Mouse (Mus musculus): ENCODE results near the gene Dmrtc1b. TPM values are rescaled to one million over a fixed set of nuclear protein-coding genes. Genes with fewer than 3 reads are reported as not detected.

Gene Dmrtc1b
- polyA plus RNA-seq, 1 experiment from 2014 or later, result not detected

Other genes with a start within 250 kb of the Dmrtc1b start
- gene Hdac8, start 202.5 kb upstream of the Dmrtc1b start, polyA plus RNA-seq (2015; fragmentation: Nextera tagmentation; extraction: Ambion mirVana), result 12.1 and 12.3 TPM in 2 replicates
- 8.9 and 9.9 TPM in 2 replicates for gene Phka1, start 63.6 kb upstream of the Dmrtc1b start, polyA plus RNA-seq (2015; fragmentation: Nextera tagmentation; extraction: Ambion mirVana)
- gene Gm3880, start 20.9 kb upstream of the Dmrtc1b start, polyA plus RNA-seq (2015; fragmentation: Nextera tagmentation; extraction: Ambion mirVana), result not detected in 2 replicates
- gene Gm9112, start 230 bp upstream of the Dmrtc1b start, polyA plus RNA-seq (2015; fragmentation: Nextera tagmentation; extraction: Ambion mirVana), result not detected in 2 replicates
- gene Dmrtc1c1, start 95.1 kb downstream of the Dmrtc1b start, polyA plus RNA-seq (2015; fragmentation: Nextera tagmentation; extraction: Ambion mirVana), result not detected in 2 replicates
- gene Dmrtc1c2, start 146.8 kb downstream of the Dmrtc1b start, polyA plus RNA-seq (2015; fragmentation: Nextera tagmentation; extraction: Ambion mirVana), result not detected in 2 replicates
- gene 1700031F05Rik, start 160.1 kb downstream of the Dmrtc1b start, polyA plus RNA-seq (2015; fragmentation: Nextera tagmentation; extraction: Ambion mirVana), result not detected in 2 replicates
- 2.0 and 2.1 TPM in 2 replicates for gene Dmrtc1a, start 200.8 kb downstream of the Dmrtc1b start, polyA plus RNA-seq (2015; fragmentation: Nextera tagmentation; extraction: Ambion mirVana)
- gene 1700011M02Rik, start 201.0 kb downstream of the Dmrtc1b start, polyA plus RNA-seq (2015; fragmentation: Nextera tagmentation; extraction: Ambion mirVana), result not detected in 2 replicates
- not detected in 2 replicates for gene 1700018G05Rik, start 220.5 kb downstream of the Dmrtc1b start, polyA plus RNA-seq (2015; fragmentation: Nextera tagmentation; extraction: Ambion mirVana)

Measured in hindbrain, embryonic 16.5 days (tissue).